Mouse (Mus musculus): ENCODE measurements around the gene Lhfp.

Gene Lhfp

GRCm38 (mm10) chr3:53041411-53042239 lies at the start of gene Lhfp:
TSS of gene Lhfp (plus strand) at chr3:53041528.
- DNase-seq (ENCODE audit: low read depth, low spot score) = no peak

DNA sequence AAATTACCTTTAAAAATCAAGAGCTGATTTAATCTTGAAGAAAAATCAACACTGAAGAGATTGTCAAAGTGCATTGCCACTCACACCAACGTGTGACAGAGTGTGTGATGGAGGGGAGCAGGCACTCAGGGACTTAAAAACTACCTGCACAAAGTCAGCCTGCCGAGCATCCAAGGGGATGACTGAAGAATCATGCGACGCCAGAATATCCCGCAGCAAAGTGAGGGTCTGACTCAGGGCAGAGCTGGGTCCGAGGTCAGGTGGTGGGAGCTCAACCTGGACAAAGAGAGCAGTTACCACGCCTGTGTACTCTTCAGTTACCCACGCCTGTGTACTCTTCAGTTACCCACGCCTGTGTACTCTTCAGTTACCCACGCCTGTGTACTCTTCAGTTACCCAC lies 48.0 kb upstream of the Lhfp start:
- DNase-seq (ENCODE audit: low read depth, low spot score) = no peak

GRCm38 (mm10) chr3:52994666-52995065 lies 46.7 kb upstream of the Lhfp start:
- peak; percentile 8 for DNase-seq (ENCODE audit: low read depth, low spot score)

DNA sequence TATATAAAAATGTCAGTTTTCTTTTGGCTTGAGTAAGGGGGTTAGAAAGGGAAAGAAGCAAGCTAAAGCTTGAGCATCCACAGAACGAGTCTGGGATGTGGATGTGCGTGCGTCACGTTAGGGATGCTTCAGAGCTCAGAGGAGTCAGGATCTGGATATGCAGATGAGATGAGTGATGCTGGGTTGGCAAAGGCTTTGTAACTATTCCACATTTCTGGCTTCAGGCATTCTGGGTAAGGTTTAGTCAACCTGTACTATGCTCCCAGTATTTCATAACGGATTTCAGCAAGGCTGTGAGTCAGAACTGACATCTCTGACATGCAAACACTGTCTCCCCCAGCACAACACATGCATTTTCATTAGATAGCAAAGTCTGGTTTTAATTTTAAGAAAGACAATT lies 44.7 kb upstream of the Lhfp start:
- no peak for DNase-seq (ENCODE audit: low read depth, low spot score)

- DNase-seq (ENCODE audit: low read depth, low spot score) = no peak
These were observed 43.9 kb upstream of the Lhfp start for GRCm38 (mm10) chr3:52997381-52997780.

GRCm38 (mm10) chr3:52999016-52999744 lies 42.1 kb upstream of the Lhfp start:
- DNase-seq (ENCODE audit: low read depth, low spot score) = no peak

DNA sequence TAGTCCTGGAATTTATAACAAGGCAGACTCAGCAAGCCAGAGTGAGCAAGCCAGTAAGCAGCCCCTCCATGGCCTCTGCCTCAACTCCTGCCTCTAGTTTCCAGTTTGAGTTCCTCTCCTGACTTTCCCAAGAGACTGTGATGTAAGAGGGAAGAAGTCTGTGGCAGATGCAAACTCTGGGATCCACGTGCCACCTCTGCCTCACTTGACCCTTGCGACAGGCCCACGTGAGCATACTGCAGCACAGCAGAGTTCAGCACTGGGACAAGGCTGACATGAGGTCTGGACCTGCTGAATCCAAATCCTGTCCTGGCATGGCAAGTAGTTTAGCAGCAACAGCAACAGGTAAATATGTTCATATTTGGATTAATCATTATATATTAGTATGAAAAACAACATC lies 41.3 kb upstream of the Lhfp start:
- DNase-seq (ENCODE audit: low read depth, low spot score) = no peak

DNA sequence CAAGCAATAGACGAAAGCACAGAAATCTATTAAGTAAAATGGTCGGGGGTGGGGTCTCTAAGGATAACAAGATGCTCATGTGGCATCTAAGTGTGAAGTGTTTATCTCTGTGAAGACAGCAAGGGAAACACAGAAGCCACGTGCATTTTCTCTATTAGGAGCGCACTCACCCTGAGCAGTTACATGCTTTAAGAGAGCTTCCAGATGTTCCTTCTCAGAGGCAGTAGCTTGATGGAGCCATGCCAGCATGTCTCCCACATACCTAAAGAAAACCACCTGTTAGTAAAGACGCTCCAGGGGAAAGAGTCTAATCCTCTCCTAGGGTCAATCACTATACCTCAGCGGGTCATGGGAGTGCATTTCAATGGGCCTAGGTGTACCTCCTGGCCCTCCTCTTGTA lies 39.3 kb upstream of the Lhfp start:
- no peak for DNase-seq (ENCODE audit: low read depth, low spot score)

DNA sequence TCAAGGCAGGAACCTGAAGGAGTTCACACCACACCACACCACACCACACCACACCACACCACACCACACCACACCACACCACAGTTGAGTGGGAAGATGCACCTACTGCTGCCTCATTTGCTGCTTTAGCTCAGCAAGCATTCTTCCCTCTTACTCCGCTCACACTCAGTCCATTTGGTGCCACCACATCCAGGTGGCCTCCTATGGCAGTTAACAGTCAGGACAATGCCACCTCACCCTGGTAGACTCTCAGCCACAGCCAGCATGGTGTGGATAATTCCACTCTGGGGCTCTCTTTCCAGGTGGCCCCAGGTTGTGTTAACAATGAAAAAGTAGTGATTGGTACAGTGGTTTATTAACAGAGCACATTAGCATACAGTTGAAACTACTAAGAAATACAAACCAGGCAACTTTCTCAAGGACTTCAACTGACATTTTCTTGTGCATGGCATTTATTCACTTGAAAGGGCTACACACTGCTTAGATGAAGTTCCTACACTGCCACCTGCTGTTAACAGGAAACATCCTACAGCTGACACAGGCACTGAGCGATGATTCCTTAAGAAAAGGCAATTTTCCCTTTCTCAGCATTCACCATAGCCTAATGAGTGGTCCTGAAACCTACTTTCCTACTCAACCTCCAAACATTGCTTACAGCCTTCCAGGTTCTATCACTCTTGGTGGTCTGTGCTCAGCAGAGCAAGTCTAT lies 36.8 kb upstream of the Lhfp start:
- DNase-seq (ENCODE audit: low read depth, low spot score) = peak; percentile 31

- no peak for DNase-seq (ENCODE audit: low read depth, low spot score)
These were observed 33.9 kb upstream of the Lhfp start for GRCm38 (mm10) chr3:53007411-53007810.

- peak; percentile 94 for DNase-seq (ENCODE audit: low read depth, low spot score)
These were observed 24.6 kb upstream of the Lhfp start, which contains the start of gene Cog6 for GRCm38 (mm10) chr3:53016436-53017340. TSS of gene Cog6 (minus strand) at chr3:53017237.

GRCm38 (mm10) chr3:53027333-53027732 lies 14.0 kb upstream of the Lhfp start:
- no peak for DNase-seq (ENCODE audit: low read depth, low spot score)

DNA sequence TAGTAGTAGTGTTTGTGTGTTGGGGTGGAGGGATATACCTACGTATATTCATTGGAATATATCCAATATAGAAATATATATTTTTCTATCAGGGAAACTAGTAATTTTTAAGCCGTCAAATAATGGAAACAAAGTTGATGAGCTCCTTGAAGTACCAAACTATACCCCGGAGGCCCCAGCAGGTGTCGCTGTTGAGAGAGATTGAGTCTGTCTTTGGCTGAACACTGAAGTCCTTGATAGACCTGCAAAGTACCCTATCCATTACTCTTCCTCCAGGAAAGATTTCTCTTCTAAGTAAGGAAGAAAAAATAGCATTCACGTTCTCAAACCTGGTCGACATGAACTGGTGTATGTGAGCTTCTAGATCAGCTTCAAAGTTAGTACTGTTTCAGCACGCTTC lies 12.3 kb upstream of the Lhfp start:
- peak; percentile 69 for DNase-seq (ENCODE audit: low read depth, low spot score)

GRCm38 (mm10) chr3:53031586-53031985 lies 9.7 kb upstream of the Lhfp start:
- DNase-seq (ENCODE audit: low read depth, low spot score) = no peak

DNA sequence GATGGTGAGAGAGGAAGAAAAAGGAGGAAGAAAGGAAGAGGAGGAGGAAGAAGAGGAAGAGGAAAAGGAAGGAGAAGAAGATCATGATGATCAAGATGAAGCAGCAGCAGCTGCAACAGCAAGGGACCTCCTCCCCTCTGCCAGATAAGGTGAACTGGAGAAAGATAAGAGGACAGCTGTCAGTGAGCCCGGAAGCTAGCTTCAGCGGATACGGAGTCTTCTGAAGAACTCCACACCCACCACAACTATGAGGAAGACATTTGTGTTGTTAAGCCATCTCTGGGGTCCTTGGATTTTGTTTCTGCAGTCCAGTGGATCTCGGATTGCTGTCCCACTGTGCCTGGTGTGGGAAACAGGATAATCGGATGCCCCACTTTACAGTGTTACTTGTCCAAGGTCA lies 8.9 kb upstream of the Lhfp start:
- DNase-seq (ENCODE audit: low read depth, low spot score) = no peak

GRCm38 (mm10) chr3:53033448-53033847 lies 7.9 kb upstream of the Lhfp start:
- peak; percentile 30 for DNase-seq (ENCODE audit: low read depth, low spot score)

DNA sequence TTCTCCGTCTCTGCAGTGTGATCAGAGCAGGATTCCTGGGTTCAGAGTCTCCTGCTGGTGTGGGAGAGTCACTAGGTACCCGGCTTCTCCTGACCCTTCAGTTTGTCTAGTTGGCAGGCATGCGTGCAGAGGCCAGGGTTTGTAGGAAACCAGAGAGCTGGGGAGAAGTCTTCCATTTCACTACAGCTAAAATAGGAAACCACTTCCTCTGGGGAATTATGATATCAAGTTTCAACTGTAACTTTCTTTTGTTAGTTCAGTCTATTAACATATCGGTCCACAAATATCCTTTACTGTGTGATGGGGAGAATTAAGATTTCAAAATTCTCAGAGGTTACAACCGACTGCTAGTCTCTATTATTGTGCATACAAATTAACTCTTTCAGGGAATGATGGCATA lies 5.3 kb upstream of the Lhfp start:
- DNase-seq (ENCODE audit: low read depth, low spot score) = no peak

DNA sequence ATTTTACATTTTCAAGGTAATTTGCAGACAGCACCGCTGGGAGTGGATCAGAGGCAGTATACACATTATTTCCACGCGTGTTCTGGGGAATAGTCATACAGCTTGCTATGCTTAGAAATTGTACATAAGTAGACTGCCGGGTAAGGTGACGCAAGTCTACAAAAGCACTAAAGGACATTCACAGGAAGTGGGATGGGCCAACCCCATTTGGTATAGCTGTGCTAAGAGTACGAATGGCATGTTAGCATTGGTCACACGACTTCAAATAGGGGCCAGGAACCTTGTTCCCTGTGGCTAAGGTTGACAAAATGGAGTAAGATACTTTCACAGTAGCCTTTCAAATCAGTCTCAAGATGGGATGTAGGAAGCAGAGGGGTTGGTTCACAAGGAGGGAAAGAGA lies 4.4 kb upstream of the Lhfp start:
- no peak for DNase-seq (ENCODE audit: low read depth, low spot score)

- DNase-seq (ENCODE audit: low read depth, low spot score) = no peak
These were observed 2.4 kb upstream of the Lhfp start for GRCm38 (mm10) chr3:53038913-53039312.

DNA sequence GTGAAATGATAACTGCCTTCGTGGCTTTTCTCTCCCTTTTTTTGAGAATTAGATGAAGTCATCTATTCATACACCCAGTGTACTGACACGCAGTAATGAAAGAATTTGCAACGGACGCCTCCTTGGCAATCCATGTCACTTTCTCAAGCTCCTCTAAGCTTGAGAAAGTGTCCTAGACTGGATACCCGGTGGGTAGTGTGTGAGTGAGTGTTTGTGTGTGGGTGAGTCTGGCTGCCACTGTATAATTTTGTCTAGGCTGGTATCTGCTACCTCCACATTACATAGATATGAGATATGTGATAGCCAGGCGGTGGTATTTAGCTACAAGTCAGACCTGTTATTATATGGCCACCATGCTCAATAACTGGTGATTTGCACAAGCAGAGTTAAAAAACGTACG lies 1.6 kb upstream of the Lhfp start:
- no peak for DNase-seq (ENCODE audit: low read depth, low spot score)
